Mouse (Mus musculus) lung, adult 2 months (tissue): Measurements from ENCODE around the gene Csgalnact2.

ENCODE experiments used
- CTCF ChIP-seq: fragments of 200-500 bp; IDR thresholded peaks from 2 replicates; pipeline ENCODE4 v1.5.1; 2011; ENCODE audit warnings: mild to moderate bottlenecking, low read length, control low read depth; ENCODE audit not compliant: insufficient read depth
- POLR2A ChIP-seq: fragments of 200-500 bp; IDR thresholded peaks from 2 replicates; pipeline ENCODE4 v1.6.1; 2011; ENCODE audit warnings: low read depth, mild to moderate bottlenecking, control low read depth, low read length, borderline replicate concordance; ENCODE audit errors: extremely low read depth

DNA sequence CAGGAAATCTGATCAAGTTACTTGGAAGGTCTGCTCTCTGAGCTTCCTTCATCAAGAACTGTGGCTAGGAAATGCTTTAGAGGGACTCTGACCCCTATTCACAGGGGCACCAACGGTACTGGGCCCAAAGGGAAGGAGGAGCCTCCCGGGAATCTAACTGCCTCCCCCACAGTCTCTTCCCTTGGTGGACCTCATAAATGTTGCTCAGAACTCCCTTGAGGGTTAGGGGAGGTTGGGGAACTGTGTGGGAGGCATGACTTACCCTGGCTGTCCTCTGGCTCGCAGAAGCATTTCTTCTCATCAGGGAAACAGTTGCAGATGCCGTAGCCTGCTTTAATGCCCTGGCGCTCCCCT, 35.0 kb upstream of the Csgalnact2 start:
- no peak for TF ChIP-seq CTCF
- no peak for TF ChIP-seq POLR2A
